Mouse (Mus musculus) stomach, embryonic 16.5 days (tissue): Measurements from ENCODE around the gene Ccnq. TPM values are rescaled to one million over a fixed set of nuclear protein-coding genes. Genes with fewer than 3 reads are reported as not detected.

ENCODE experiments used
- ATAC-seq: fragments of 200-750 bp; cut with Nextera tagmentation; 2 replicates; pipeline ENCODE4 v1.8.0; 2017; ENCODE audit warnings: moderate number of reproducible peaks, moderate TSS enrichment; ENCODE audit not compliant: insufficient read depth, low FRiP score
- H3K27ac ChIP-seq: fragments of 300-500 bp; sonication (generic); 2 replicates; pipeline ENCODE4 v1.5.1; 2014; ENCODE audit warnings: low read length
- H3K27me3 ChIP-seq: fragments of 300-500 bp; sonication (generic); 2 replicates; pipeline ENCODE4 v1.6.1; 2014; ENCODE audit warnings: low read length, control low read depth, mixed read lengths; ENCODE audit not compliant: control insufficient read depth, insufficient read depth
- H3K36me3 ChIP-seq: fragments of 300-500 bp; sonication (generic); 2 replicates; pipeline ENCODE4 v1.6.1; 2014; ENCODE audit warnings: low read length; ENCODE audit not compliant: control insufficient read depth, insufficient read depth
- H3K4me1 ChIP-seq: fragments of 300-500 bp; sonication (generic); 2 replicates; pipeline ENCODE4 v1.6.1; 2014; ENCODE audit warnings: low read length, control low read depth, mixed read lengths; ENCODE audit not compliant: control insufficient read depth, insufficient read depth
- H3K4me2 ChIP-seq: fragments of 300-500 bp; sonication (generic); 2 replicates; pipeline ENCODE4 v1.6.1; 2014; ENCODE audit warnings: low read depth, low read length, mixed read lengths
- H3K4me3 ChIP-seq: fragments of 300-500 bp; sonication (generic); replicated peaks from 2 replicates; pipeline ENCODE4 v1.5.1; 2014; ENCODE audit warnings: mild to moderate bottlenecking, low read length
- H3K9ac ChIP-seq: fragments of 300-500 bp; sonication (generic); 2 replicates; pipeline ENCODE4 v1.6.1; 2014; ENCODE audit warnings: low read length
- H3K9me3 ChIP-seq: fragments of 300-500 bp; sonication (generic); replicated peaks from 2 replicates; pipeline ENCODE4 v1.6.1; 2016; ENCODE audit warnings: low read length, control low read depth; ENCODE audit not compliant: control insufficient read depth
- WGBS: fragments of 180-500 bp; shearing (Covaris S2); extraction: QIAGEN DNeasy Blood & Tissue Kit; methylation state at CpG from one replicate; pipeline ENCODE4 v1.1.7; 2014; 5-methylcytosine and 5-hydroxymethylcytosine counted together
- polyA plus RNA-seq: library from polyadenylated mRNA; unstranded; fragments of >200 nt; fragmentation: Nextera tagmentation; extraction: Ambion mirVana; gene quantifications from 2 replicates; pipeline ENCODE4 v1.2.1, GENCODE M21; 2015

The Ccnq gene
- polyA plus RNA-seq, 1 experiment from 2014 or later = 32.4 TPM

DNA sequence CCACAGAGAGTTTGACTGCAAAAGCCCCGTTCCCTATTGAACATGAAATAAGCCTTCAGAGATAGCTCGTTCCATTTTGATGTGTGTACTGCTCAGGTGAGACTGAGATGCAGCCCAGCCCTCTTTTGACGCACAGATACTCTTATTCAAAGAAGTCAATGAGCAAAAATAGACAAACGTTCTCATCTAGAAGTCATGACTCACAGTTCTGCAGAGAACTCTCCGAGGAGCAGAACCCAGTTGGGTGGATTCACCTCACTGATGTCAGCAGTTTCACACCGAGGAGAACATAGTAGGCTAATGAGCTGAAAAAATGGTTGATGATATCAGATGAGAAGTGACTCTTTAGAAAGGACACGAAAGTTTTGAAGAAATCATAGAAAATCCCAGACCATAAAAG, 5.3 kb downstream of the Ccnq start:
- Histone ChIP-seq H3K4me1 (peaks cover 5% of the 10 kb centered on the region; the same call in 1 of the 2 replicates), H3K27me3 (no peaks in the 10 kb centered on the region), H3K27ac (no peak overlapping the region), H3K4me3 (no peak overlapping the region), H3K4me2 (no peak overlapping the region), H3K9me3 (no peaks in the 10 kb centered on the region), H3K9ac (no peak overlapping the region), H3K36me3 (no peaks in the 10 kb centered on the region)
- no peak for ATAC-seq
- WGBS = 88% methylated on average over 7 of the region's 7 CpGs

DNA sequence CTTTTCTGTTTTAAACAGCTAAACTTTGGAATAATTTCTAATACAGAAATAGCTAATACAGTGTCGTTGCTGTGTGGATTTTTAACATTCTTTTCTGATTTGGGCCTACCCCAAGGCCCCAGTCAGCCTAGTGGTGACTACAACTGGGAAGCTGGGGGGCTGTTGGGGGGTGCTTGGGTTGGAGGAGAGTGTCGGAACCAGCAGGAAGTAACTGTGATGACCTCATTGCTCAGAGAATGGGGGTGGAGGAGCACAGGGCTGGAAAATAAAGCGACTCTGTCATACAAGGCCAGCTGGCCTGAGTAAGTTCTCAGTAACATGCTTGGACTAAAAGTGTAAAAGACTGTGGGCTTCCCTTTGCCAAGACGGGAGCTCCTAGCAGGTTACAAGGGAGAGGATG, 6.1 kb downstream of the Ccnq start:
- no peak for ATAC-seq
- no peak overlapping the region for H3K4me3 ChIP-seq
- H3K9ac ChIP-seq = no peak overlapping the region
- no peaks in the 10 kb centered on the region for H3K36me3 ChIP-seq
- H3K27ac ChIP-seq = no peak overlapping the region
- no peaks in the 10 kb centered on the region for H3K9me3 ChIP-seq
- no peaks in the 10 kb centered on the region for H3K27me3 ChIP-seq
- no peak overlapping the region for H3K4me2 ChIP-seq
- 0 out of 2 replicates have a peak, but pooled peaks cover under 1% of the 10 kb centered on the region for H3K4me1 ChIP-seq
- WGBS = 49% methylated on average over 4 of the region's 4 CpGs

GRCm38 (mm10) chr11:78742461-78742860, 9.1 kb downstream of the Ccnq start:
- Histone ChIP-seq H3K27me3 (no peaks in the 10 kb centered on the region), H3K9me3 (no peaks in the 10 kb centered on the region), H3K36me3 (no peaks in the 10 kb centered on the region), H3K4me1 (no peaks in the 10 kb centered on the region), H3K27ac (no peak overlapping the region), H3K4me2 (no peak overlapping the region), H3K4me3 (no peak overlapping the region), H3K9ac (no peak overlapping the region)
- 65% methylated on average over 3 of the region's 3 CpGs for WGBS
- no peak for ATAC-seq

DNA sequence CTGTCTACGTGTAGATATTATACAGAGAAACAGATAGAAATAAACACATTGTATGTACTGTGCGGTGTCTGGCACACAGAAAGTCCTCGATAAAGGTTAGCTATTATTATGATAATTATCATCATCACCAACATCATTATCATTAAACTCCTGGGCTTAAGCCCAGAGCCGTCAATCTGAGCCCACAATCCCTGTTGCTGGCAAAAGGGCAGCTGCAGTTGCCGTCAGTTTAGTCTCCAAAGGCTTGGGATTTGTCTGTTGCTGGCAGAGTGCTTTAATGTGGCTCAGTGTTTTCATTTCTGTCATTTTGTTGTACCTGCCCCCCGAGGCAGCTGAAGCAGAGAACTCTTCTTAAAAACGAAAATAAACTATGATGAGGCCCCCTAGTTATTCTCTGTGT, 9.6 kb downstream of the Ccnq start:
- H3K9me3 ChIP-seq = no peaks in the 10 kb centered on the region
- H3K4me3 ChIP-seq = no peak overlapping the region
- no peaks in the 10 kb centered on the region for H3K4me1 ChIP-seq
- ATAC-seq = no peak
- WGBS = 68% methylated on average over 7 of the region's 7 CpGs
- H3K27me3 ChIP-seq = no peaks in the 10 kb centered on the region
- no peaks in the 10 kb centered on the region for H3K36me3 ChIP-seq
- no peak overlapping the region for H3K9ac ChIP-seq
- H3K4me2 ChIP-seq = no peak overlapping the region
- H3K27ac ChIP-seq = no peak overlapping the region

DNA sequence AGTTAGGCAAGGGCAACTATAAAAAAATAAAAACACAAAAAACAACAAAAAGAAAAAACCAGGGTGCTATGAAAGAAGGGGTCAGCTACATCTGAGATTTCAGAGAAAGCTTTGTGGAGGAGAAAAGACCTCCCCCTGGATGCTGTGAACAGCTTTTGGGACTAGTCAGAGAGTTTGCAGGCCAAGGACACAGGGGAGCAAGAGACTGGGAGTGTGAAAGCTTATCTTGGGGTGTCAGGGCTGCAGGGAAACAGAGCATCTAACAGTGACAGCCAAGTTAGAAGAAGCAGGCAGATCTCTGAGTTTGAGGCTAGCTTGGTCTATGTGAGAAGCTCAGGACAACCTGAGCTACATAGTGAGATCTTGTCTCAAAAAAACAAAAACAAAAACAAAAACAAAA, 12.2 kb downstream of the Ccnq start:
- ATAC-seq = no peak
- H3K27ac ChIP-seq = no peak overlapping the region
- H3K4me1 ChIP-seq = no peaks in the 10 kb centered on the region
- H3K4me2 ChIP-seq = no peak overlapping the region
- no peak overlapping the region for H3K9ac ChIP-seq
- H3K4me3 ChIP-seq = no peak overlapping the region
- no peaks in the 10 kb centered on the region for H3K9me3 ChIP-seq
- no peaks in the 10 kb centered on the region for H3K27me3 ChIP-seq
- no peaks in the 10 kb centered on the region for H3K36me3 ChIP-seq

DNA sequence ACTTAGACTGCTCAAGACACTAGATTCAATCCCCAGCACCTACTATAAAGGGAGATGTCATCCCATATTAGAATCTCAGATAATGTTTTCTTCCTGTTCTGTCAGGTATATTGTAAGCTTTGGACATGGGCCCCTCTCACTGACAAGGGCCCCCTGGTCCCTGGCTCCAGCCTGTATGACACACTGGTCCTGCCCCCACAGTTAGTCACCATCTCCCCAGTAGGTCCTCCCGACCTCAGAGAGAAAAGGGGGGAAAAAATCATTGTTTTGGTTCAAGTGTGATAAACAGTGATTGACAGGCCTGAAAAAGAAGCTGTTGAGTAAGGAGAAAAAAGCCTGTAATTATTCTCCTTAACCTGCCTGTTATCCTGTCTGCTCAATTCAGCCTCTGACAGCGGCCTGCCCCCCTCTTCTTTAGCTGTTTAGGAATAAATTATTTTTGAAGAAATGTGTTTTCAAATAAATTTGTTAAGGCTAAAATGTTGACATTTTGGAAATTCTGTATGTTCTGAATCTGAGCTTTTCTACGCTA, 14.6 kb downstream of the Ccnq start:
- H3K27me3 ChIP-seq = no peaks in the 10 kb centered on the region

GRCm38 (mm10) chr11:78735168-78735567, 16.4 kb downstream of the Ccnq start:
- 87% methylated on average over 1 of the region's 1 CpGs for WGBS
- no peak for ATAC-seq
- no peak overlapping the region for H3K4me3 ChIP-seq

More for the DNA sequence above, 14.6 kb downstream of the Ccnq start:
- Histone ChIP-seq H3K4me1 (no peaks in the 10 kb centered on the region), H3K9me3 (no peaks in the 10 kb centered on the region), H3K4me3 (no peak overlapping the region), H3K9ac (no peak overlapping the region), H3K36me3 (no peaks in the 10 kb centered on the region), H3K4me2 (no peak overlapping the region), H3K27ac (no peak overlapping the region)
- 64% methylated on average over 3 of the region's 3 CpGs for WGBS
- ATAC-seq = no peak

GRCm38 (mm10) chr11:78732619-78733018, 18.9 kb downstream of the Ccnq start:
- ATAC-seq = no peak
- Histone ChIP-seq H3K27me3 (no peaks in the 10 kb centered on the region), H3K4me1 (no peaks in the 10 kb centered on the region), H3K36me3 (no peaks in the 10 kb centered on the region), H3K27ac (no peak overlapping the region), H3K9me3 (no peaks in the 10 kb centered on the region), H3K4me3 (no peak overlapping the region), H3K9ac (no peak overlapping the region), H3K4me2 (no peak overlapping the region)
- WGBS = 70% methylated on average over 6 of the region's 6 CpGs

More at GRCm38 (mm10) chr11:78735168-78735567, 16.4 kb downstream of the Ccnq start:
- Histone ChIP-seq H3K27me3 (no peaks in the 10 kb centered on the region), H3K9ac (no peak overlapping the region), H3K36me3 (no peaks in the 10 kb centered on the region), H3K4me1 (no peaks in the 10 kb centered on the region), H3K4me2 (no peak overlapping the region), H3K9me3 (no peaks in the 10 kb centered on the region), H3K27ac (no peak overlapping the region)

DNA sequence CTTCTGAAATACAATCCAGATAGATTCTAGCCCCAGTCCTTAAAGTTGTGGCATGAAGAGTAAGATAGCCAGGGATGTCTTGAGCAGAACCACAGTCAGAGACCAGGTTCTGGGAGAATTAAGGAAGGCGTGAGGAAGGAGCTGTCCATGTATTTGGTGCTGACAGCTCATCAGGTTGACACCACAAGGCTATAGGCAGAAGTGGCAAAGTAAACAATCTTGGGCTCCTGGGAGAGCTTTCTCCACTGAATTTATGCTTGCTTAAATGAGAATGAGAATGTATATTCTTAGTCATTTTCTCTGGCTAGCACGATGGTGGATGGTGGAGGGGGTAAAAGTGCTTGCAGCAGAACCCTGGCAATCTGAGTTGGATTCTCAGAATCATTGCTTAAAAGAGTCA, 20.6 kb downstream of the Ccnq start:
- Histone ChIP-seq H3K9me3 (no peaks in the 10 kb centered on the region), H3K4me1 (no peaks in the 10 kb centered on the region), H3K4me2 (no peak overlapping the region), H3K36me3 (no peaks in the 10 kb centered on the region), H3K4me3 (no peak overlapping the region), H3K27ac (no peak overlapping the region), H3K27me3 (no peaks in the 10 kb centered on the region), H3K9ac (no peak overlapping the region)
- ATAC-seq = no peak
- WGBS = 21% methylated on average over 2 of the region's 2 CpGs

- Histone ChIP-seq H3K4me1 (no peaks in the 10 kb centered on the region), H3K4me3 (no peak overlapping the region), H3K36me3 (no peaks in the 10 kb centered on the region), H3K27ac (no peak overlapping the region), H3K9me3 (no peaks in the 10 kb centered on the region), H3K27me3 (no peaks in the 10 kb centered on the region), H3K4me2 (no peak overlapping the region), H3K9ac (no peak overlapping the region)
- 64% methylated on average over 4 of the region's 4 CpGs for WGBS
- no peak for ATAC-seq
Measured at GRCm38 (mm10) chr11:78728041-78728440, 23.5 kb downstream of the Ccnq start.
